Mouse (Mus musculus) stomach, adult 2 months (tissue): ENCODE results near the gene C5ar2. TPM values are rescaled to one million over a fixed set of nuclear protein-coding genes. Genes with fewer than 3 reads are reported as not detected.

ENCODE experiments used
- polyA plus RNA-seq: library from polyadenylated mRNA; depleted of rRNA; stranded (reverse); fragments of >200 nt; gene quantifications from 2 replicates; pipeline ENCODE4 v1.2.3, GENCODE M21; 2012; rRNA removed

C5ar2 gene
- polyA plus RNA-seq: 0.09 and 0.17 TPM in 2 replicates

DNA sequence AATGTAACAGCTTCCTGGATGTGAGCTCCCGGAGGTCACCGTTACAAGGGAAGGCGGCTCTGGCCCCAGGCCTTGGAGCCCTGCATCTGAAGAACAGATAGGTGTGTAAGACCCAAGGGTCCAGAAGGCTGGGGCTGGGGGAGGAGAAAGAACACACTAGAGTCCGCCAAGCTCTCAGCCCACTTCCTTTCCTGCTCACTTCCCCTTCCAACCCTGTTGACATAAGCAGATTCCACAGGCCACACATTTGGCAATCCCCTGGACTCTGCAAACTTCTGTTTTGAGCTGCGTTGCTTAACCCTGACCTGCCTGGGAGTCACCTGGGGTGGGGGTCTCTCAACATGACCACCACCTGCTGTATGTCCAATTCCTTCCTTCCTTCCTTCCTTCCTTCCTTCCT lies at the start of gene C5ar2:
C5ar2 (minus strand) TSS at position 88 of the 400 bp plus-strand sequence.

GRCm38 (mm10) chr7:16286026-16286961 lies 42.3 kb upstream of the C5ar2 start, which contains the start of gene Ccdc9:
Gene Ccdc9, minus strand, starts transcription at chr7:16286795.

GRCm38 (mm10) chr7:16273081-16273765 lies 29.3 kb upstream of the C5ar2 start, which contains the start of gene Inafm1:
Gene Inafm1, minus strand, starts transcription at chr7:16273617.

DNA sequence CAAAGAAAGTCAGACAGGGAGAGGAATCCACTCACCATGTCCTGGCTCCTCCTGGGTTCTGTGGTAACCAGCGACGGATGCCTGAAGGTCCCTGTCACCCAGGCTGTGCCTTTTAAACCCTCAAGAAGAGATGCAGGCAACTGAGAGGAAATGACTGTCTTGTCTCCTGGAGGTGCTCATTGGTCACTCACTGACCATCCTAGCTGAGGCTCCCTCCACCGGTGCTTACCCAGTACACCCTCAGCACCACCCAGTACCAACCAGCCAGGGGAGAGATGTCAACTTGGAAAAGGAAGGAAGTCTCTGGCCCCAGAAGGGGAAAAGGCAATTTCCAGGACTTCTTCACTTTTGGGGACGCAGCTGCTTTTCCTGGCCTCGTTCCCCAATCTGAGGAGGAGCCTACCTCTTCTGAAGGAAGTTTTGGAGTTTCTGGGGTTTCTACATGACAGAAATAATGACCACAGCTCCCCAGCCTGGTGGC lies 15.2 kb upstream of the C5ar2 start, which contains the start of gene C5ar1:
C5ar1 (minus strand) TSS at position 431 of the 481 bp plus-strand sequence.

DNA sequence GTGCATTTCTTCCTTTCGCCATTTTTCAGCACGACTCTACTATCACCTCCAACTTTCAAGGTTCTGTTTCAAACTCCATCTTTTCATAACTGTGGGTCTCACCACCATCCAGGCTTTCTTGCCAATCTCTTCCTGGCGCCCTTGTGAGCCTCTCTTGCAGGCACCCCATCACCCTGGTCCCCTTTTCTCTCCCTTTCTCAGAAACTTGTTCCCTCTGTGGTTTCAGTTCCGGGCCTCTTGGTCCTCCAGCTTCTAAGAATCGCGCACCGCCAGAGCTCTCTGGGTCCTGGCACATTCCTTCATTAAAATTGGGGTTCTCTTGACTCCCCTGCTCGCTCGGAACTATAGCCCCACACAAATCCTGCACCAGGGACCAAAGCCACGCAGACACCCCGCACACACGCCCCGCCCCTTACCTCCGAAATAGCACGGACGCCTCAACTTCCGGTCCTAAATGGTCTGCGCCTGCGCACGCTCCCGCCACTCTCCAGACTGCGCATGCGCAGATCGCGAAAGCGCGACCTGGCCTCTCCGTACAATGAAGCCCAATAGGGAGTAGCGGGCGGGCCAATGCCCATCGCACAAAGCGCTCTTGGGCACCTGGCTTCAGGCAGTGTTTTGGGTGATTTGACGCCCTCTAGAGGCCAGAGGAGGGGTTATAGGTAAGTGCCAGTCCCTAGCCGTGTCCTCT lies 22.2 kb downstream of the C5ar2 start, which contains the start of gene Dhx34:
Dhx34 (minus strand) TSS at position 456 of the 691 bp plus-strand sequence.

Other genes with a start within 250 kb of the C5ar2 start
- gene Bicra, start 196.2 kb downstream of the C5ar2 start, polyA plus RNA-seq: 8.9 and 11.6 TPM in 2 replicates
- gene Zfp541, start 182.3 kb downstream of the C5ar2 start, polyA plus RNA-seq: 0.01 TPM in 1 of 2 replicates, not detected in the other
- 109 and 126 TPM in 2 replicates for gene Napa, start 145.7 kb downstream of the C5ar2 start, polyA plus RNA-seq
- gene Kptn, start 124.3 kb downstream of the C5ar2 start, polyA plus RNA-seq: 9.2 and 12.5 TPM in 2 replicates
- gene Slc8a2, start 114.3 kb downstream of the C5ar2 start, polyA plus RNA-seq: 2.0 and 2.7 TPM in 2 replicates
- 22.8 and 30.1 TPM in 2 replicates for gene Meis3, start 69.1 kb downstream of the C5ar2 start, polyA plus RNA-seq
- 17.4 and 20.1 TPM in 2 replicates for gene Dhx34, start 22.1 kb downstream of the C5ar2 start, polyA plus RNA-seq
- 2.5 and 2.9 TPM in 2 replicates for gene C5ar1, start 15.4 kb upstream of the C5ar2 start, polyA plus RNA-seq
- gene Inafm1, start 29.5 kb upstream of the C5ar2 start, polyA plus RNA-seq: 78.2 and 211 TPM in 2 replicates
- gene Ccdc9, start 42.6 kb upstream of the C5ar2 start, polyA plus RNA-seq: 14.8 and 16.5 TPM in 2 replicates
- gene Bbc3, start 64.2 kb upstream of the C5ar2 start, polyA plus RNA-seq: 12.5 and 38.0 TPM in 2 replicates
- 5.5 and 6.8 TPM in 2 replicates for gene Sae1, start 143.7 kb upstream of the C5ar2 start, polyA plus RNA-seq
- 9.3 and 14.5 TPM in 2 replicates for gene Zc3h4, start 156.8 kb upstream of the C5ar2 start, polyA plus RNA-seq
- gene Tmem160, start 208.6 kb upstream of the C5ar2 start, polyA plus RNA-seq: 102 and 214 TPM in 2 replicates
- 0.34 and 0.44 TPM in 2 replicates for gene Npas1, start 233.6 kb upstream of the C5ar2 start, polyA plus RNA-seq